Mouse (Mus musculus) CH12.LX (cell line): Measurements from ENCODE around the gene Rufy1. TPM values are rescaled to one million over a fixed set of nuclear protein-coding genes. Genes with fewer than 3 reads are reported as not detected.

Source experiments
- DNase-seq: peaks from one replicate; pipeline ENCODE4 v3.0.0-alpha.2; 2013; ENCODE audit errors: extremely low read depth
- H3K27ac ChIP-seq: 2 replicates; pipeline ENCODE4 v1.5.1; 2012; ENCODE audit warnings: low read depth, mild to moderate bottlenecking, control low read depth, moderate library complexity; ENCODE audit not compliant: insufficient read depth
- H3K27me3 ChIP-seq: replicated peaks from 2 replicates; pipeline ENCODE3; 2012; ENCODE audit warnings: inconsistent platforms
- H3K36me3 ChIP-seq, 2 experiments: replicated peaks in 1 of 2; 2 replicates each; pipeline versions ENCODE3 to v1.6.1; 2012; ENCODE audit warnings: inconsistent platforms in 1 of 2, low read length in 1 of 2, mild to moderate bottlenecking in 1 of 2, mixed read lengths in 1 of 2, moderate library complexity in 1 of 2; ENCODE audit not compliant: control insufficient read depth in 1 of 2, insufficient read depth in 1 of 2
- H3K4me1 ChIP-seq, 2 experiments: 2 replicates each; pipeline ENCODE4 v1.6.1; 2012; ENCODE audit warnings: inconsistent platforms in 1 of 2, moderate library complexity in 1 of 2; ENCODE audit not compliant: insufficient read depth in 2 of 2, control insufficient read depth in 1 of 2
- H3K4me2 ChIP-seq: 2 replicates; pipeline ENCODE4 v1.6.1; 2012; ENCODE audit warnings: low read depth, mild to moderate bottlenecking, control low read depth; ENCODE audit not compliant: poor library complexity, insufficient read depth, severe bottlenecking
- H3K4me3 ChIP-seq, 3 experiments: fragments of 150-350 bp in 1 of 3; sonication (generic) in 1 of 3; replicated peaks in 1 of 3; 2 replicates each; pipeline versions ENCODE3 to v1.5.1; 2011 to 2012; ENCODE audit warnings: low read depth in 2 of 3, low read length in 2 of 3, mild to moderate bottlenecking in 2 of 3, moderate library complexity in 2 of 3, control low read depth in 1 of 3, improper control_type of control experiment in 1 of 3, inconsistent platforms in 1 of 3, mixed read lengths in 1 of 3; ENCODE audit not compliant: poor library complexity in 1 of 3
- H3K79me2 ChIP-seq: replicated peaks from 2 replicates; pipeline ENCODE4 v1.6.1; 2012; ENCODE audit warnings: mild to moderate bottlenecking, moderate library complexity; ENCODE audit not compliant: control insufficient read depth, poor library complexity, insufficient read depth, severe bottlenecking; ENCODE audit errors: extremely low read depth
- H3K9ac ChIP-seq: 2 replicates; pipeline ENCODE4 v1.6.1; 2012; ENCODE audit warnings: low read depth, mild to moderate bottlenecking, control low read depth, moderate library complexity; ENCODE audit not compliant: insufficient read depth
- H3K9me3 ChIP-seq: replicated peaks from 2 replicates; pipeline ENCODE3; 2012; ENCODE audit warnings: low read length, inconsistent platforms, mixed read lengths
- ELF1 ChIP-seq: IDR thresholded peaks from 2 replicates; pipeline ENCODE4 v1.6.1; 2014; ENCODE audit warnings: low read depth, mild to moderate bottlenecking, inconsistent platforms, low read length, improper control_type of control experiment
- EP300 ChIP-seq: IDR thresholded peaks from 2 replicates; pipeline ENCODE4 v1.6.1; 2011; ENCODE audit warnings: low read length, improper control_type of control experiment
- GABPA ChIP-seq: IDR thresholded peaks from 2 replicates; pipeline ENCODE4 v1.6.1; 2012; ENCODE audit warnings: low read depth, low read length, improper control_type of control experiment, inconsistent platforms; ENCODE audit not compliant: insufficient replicate concordance
- HCFC1 ChIP-seq: IDR thresholded peaks from 2 replicates; pipeline ENCODE4 v1.6.1; 2012; ENCODE audit warnings: low read depth, mild to moderate bottlenecking, inconsistent platforms, low read length, improper control_type of control experiment
- IRF4 ChIP-seq: IDR thresholded peaks from 2 replicates; pipeline ENCODE4 v1.6.1; 2014; ENCODE audit warnings: low read depth, mild to moderate bottlenecking, inconsistent platforms, low read length, improper control_type of control experiment
- MXI1 ChIP-seq: IDR thresholded peaks from 2 replicates; pipeline ENCODE4 v1.6.1; 2011; ENCODE audit warnings: mild to moderate bottlenecking, low read depth, low read length, improper control_type of control experiment
- NELFE ChIP-seq: IDR thresholded peaks from 2 replicates; pipeline ENCODE4 v1.6.1; 2011; ENCODE audit warnings: low read depth, low read length, improper control_type of control experiment
- POLR2AphosphoS2 ChIP-seq: IDR thresholded peaks from 2 replicates; pipeline ENCODE4 v1.6.1; 2011; ENCODE audit warnings: low read depth, low read length, improper control_type of control experiment
- RAD21 ChIP-seq: IDR thresholded peaks from 2 replicates; pipeline ENCODE4 v1.6.1; 2011; ENCODE audit warnings: low read depth, mild to moderate bottlenecking, low read length, improper control_type of control experiment, moderate library complexity
- SMC3 ChIP-seq: IDR thresholded peaks from 2 replicates; pipeline ENCODE4 v1.6.1; 2011; ENCODE audit warnings: low read depth, low read length, improper control_type of control experiment
- TCF12 ChIP-seq: IDR thresholded peaks from 2 replicates; pipeline ENCODE4 v1.6.1; 2014; ENCODE audit warnings: low read depth, mild to moderate bottlenecking, inconsistent platforms, low read length, improper control_type of control experiment
- UBTF ChIP-seq: IDR thresholded peaks from 2 replicates; pipeline ENCODE4 v1.6.1; 2012; ENCODE audit warnings: low read depth, mild to moderate bottlenecking, inconsistent platforms, low read length, improper control_type of control experiment, moderate library complexity
- USF2 ChIP-seq: conservative IDR thresholded peaks from 2 replicates; pipeline ENCODE4 v1.6.1; 2011; ENCODE audit warnings: low read depth, low read length, improper control_type of control experiment
- ZC3H11A ChIP-seq: IDR thresholded peaks from 2 replicates; pipeline ENCODE4 v1.6.1; 2012; ENCODE audit warnings: low read depth, mild to moderate bottlenecking, inconsistent platforms, low read length, improper control_type of control experiment
- ZKSCAN1 ChIP-seq: IDR thresholded peaks from 2 replicates; pipeline ENCODE4 v1.6.1; 2012; ENCODE audit warnings: low read depth, inconsistent platforms, low read length, improper control_type of control experiment, borderline replicate concordance
- dilution Hi-C: fragments of 300-500 bp; cut with MboI; formaldehyde crosslinking; loops from 2 replicates; pipeline ENCODE4 v1.14.3; 2020; ENCODE audit warnings: low sequenced_read_pairs; ENCODE audit not compliant: extremely low pct_unique_long_range_greater_than_20kb, extremely low pct_ligation_motif_present
- in situ Hi-C: fragments of 300-500 bp; cut with MboI; formaldehyde crosslinking; loops from 3 replicates; pipeline ENCODE4 v1.14.3; 2019; ENCODE audit warnings: low sequenced_read_pairs, low pct_ligation_motif_present, low pct_unique_long_range_greater_than_20kb, mixed read lengths
- polyA plus RNA-seq: library from polyadenylated mRNA; unstranded; fragments of >175 nt; gene quantifications from 2 replicates; pipeline ENCODE4 v1.2.1, GENCODE M21; 2012; ENCODE audit warnings: low read depth; ENCODE audit not compliant: insufficient read length
- total RNA-seq, 2 experiments: library from RNA; depleted of rRNA; stranded (reverse); fragments of 300-350 nt in 1 of 2; fragments of >200 nt in 1 of 2; gene quantifications; 2 replicates each; pipeline ENCODE4 v1.2.3; 2012 to 2014

Gene Rufy1
- total and polyA plus RNA-seq, 3 experiments, result 11.0 to 21.3 (median 18.0) TPM

DNA sequence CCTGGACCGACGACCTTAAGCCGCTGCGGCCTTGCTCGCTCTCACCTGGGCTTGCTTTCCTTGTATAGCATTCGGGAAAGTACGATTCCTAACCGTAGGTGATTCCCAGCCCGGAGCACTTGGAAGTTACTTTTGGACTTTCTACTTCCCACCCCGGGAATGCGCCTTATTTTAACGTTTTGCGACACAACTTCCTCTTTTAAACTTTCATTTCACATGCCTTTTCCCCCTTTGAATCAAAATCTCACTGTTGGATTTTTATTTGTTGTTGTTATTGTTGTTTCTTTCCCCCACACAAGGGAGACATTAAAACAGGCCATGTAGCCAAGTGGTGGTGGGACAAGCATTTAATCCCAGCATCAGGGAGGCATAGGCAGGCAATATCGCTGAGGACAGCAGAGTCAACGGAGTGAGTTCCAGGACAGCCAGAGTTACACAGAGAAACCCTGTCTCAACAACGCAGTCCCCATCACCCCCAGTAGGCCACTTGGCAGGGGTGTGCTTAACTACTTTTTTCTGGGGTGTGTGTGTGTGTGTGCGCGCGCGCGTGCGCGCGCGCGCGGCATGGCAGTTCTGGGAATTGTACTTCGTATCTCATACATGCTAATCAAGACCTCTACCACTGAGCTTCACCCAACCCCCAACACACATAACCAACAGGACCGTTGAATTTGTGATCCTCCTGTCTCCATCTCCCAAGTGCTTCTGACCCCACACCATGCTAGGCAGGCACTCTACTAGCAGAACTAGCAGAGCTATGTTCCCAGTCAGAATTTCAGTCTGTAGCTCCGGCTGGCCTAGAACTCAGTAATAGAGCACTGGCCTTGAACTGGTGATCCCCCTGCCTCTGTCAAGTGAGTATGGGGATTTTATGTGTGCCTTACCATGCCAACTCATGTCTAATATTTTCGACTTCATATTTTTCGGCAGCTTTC is 476 bp upstream of the Rufy1 start (continued):
- TF ChIP-seq IRF4 (peak; percentile 46), MXI1 (peak; percentile 43)

DNA sequence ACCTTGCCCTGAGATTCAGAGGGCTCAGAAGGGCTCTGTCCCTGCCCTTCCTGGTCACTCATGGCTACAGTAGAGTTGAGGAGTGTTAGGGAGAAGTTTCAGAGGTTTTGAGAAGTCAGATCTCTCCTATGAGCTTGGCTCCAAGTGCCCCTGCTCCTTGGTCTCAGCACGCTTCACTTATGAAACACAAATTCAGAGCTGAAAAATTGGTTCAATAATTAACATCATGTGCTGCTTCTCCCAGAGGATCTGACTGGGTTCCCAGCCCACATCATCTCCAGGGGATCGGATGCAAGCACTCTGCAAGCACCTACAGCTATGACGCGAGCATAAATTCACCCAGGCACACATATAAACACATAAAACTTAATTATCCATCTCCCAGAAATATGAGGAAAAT is 4.9 kb downstream of the Rufy1 start:
- no peaks in the 10 kb centered on the region for H3K9me3 ChIP-seq
- no peak overlapping the region for H3K27ac ChIP-seq
- H3K79me2 ChIP-seq, result peaks cover 4% of the 10 kb centered on the region; the same call in 1 of the 2 replicates
- H3K27me3 ChIP-seq, result no peaks in the 10 kb centered on the region
- TF ChIP-seq SMC3 (no peak), POLR2AphosphoS2 (no peak)
- H3K4me2 ChIP-seq, result no peak overlapping the region
- peaks cover 3 to 12% of the 10 kb centered on the region in 2 experiments for H3K36me3 ChIP-seq
- no peak overlapping the region for H3K4me3 ChIP-seq
- H3K9ac ChIP-seq, result no peak overlapping the region
- H3K4me1 ChIP-seq, result peaks cover 6 to 74% of the 10 kb centered on the region in 2 experiments; a peak in 3 of 4 replicates
- in situ Hi-C loops (no loop called here), dilution Hi-C loops (no loop called here)
- DNase-seq, result no peak

DNA sequence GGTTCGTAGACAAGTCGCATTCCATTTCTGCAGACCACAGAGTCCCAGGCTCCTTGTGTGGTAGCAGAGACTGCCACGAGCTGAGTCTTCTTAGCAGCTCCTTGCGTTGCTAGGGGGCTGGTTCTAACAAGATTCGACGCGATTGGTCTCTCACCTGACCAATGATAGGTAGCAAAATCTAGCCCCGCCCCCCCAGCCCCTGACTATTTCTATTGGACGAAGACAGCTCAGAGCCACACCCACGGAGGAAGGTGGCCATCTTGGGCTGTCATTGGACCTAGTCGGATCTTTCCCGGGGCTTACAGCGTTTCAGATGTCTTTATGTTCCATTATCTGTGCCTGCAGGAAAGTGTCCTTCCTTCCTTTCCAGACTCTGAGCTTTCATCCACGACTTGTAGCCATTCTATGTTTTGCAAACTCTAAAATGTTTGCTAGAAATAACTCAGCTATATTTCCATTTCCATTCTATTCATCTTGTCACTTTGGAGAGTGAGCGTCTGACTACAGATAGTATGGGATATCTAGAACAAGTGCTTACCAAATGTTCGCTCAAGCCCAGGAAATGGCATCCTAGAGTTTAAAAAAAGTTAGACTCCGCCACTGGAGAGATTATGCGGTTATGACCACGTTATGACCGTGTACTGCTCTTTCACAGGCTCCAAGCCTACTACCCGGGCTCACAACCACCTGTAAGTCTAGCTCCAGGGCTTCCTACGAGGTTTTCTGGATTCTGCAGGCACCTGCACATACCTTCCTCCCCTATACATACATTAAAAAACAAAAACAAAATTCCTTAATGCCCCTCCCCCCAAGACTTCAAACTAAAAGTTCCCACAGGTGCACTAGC is 8.8 kb downstream of the Rufy1 start:
- Histone ChIP-seq H3K9ac (no peak overlapping the region), H3K4me2 (no peak overlapping the region), H3K79me2 (peaks cover 4% of the 10 kb centered on the region; the same call in 1 of the 2 replicates), H3K36me3 (peaks cover 19 to 35% of the 10 kb centered on the region in 2 experiments), H3K4me3 (no peak overlapping the region), H3K4me1 (peaks cover 2 to 61% of the 10 kb centered on the region in 2 experiments; a peak in 3 of 4 replicates), H3K27ac (no peak overlapping the region), H3K27me3 (no peaks in the 10 kb centered on the region), H3K9me3 (no peaks in the 10 kb centered on the region)
- no peak for TF ChIP-seq EP300
- TF ChIP-seq ZKSCAN1, result no peak
- TF ChIP-seq UBTF, result no peak
- no peak for TF ChIP-seq TCF12
- TF ChIP-seq RAD21, result no peak
- TF ChIP-seq ELF1, result no peak
- TF ChIP-seq HCFC1, result no peak
- no peak for TF ChIP-seq GABPA
- TF ChIP-seq NELFE, result no peak
- TF ChIP-seq USF2, result no peak
- no peak for TF ChIP-seq ZC3H11A
- in situ Hi-C loops (no loop called here), dilution Hi-C loops (no loop called here)
- DNase-seq, result no peak
